Mouse (Mus musculus): ENCODE measurements around the gene Prkch. TPM values are rescaled to one million over a fixed set of nuclear protein-coding genes. Genes with fewer than 3 reads are reported as not detected.

Prkch gene
- polyA plus RNA-seq, 1 experiment: not detected

GRCm38 (mm10) chr12:73590627-73591276 lies 6.2 kb downstream of the Prkch start:
- TF ChIP-seq POLR2A (IDR thresholded peaks at IDR 0.05; ENCODE audit: insufficient read depth, low read depth, low read length) (no peak), CTCF (IDR thresholded peaks at IDR 0.05; ENCODE audit: insufficient read depth, low read depth, low read length) (no peak)
- Histone ChIP-seq H3K4me3 (ENCODE audit: insufficient read depth, low read depth, low read length) (no peak overlapping the region), H3K27ac (ENCODE audit: insufficient read depth, low read depth, low read length) (no peak overlapping the region), H3K4me1 (ENCODE audit: control insufficient read depth, insufficient read depth, low read length) (no peaks in the 10 kb centered on the region)
- whole genome bisulfite sequencing: 94% methylated on average over 15 of the region's 15 CpGs

GRCm38 (mm10) chr12:73591625-73592024 lies 7.0 kb downstream of the Prkch start:
- WGBS: 63% methylated on average over 10 of the region's 11 CpGs

GRCm38 (mm10) chr12:73593021-73593798 lies 8.6 kb downstream of the Prkch start:
- TF ChIP-seq CTCF (IDR thresholded peaks at IDR 0.05; ENCODE audit: insufficient read depth, low read depth, low read length): no peak
- no peak for TF ChIP-seq POLR2A (IDR thresholded peaks at IDR 0.05; ENCODE audit: insufficient read depth, low read depth, low read length)
- no peak overlapping the region for H3K4me3 ChIP-seq (ENCODE audit: insufficient read depth, low read depth, low read length)
- WGBS: 84% methylated on average over 12 of the region's 12 CpGs
- H3K4me1 ChIP-seq (ENCODE audit: control insufficient read depth, insufficient read depth, low read length): no peaks in the 10 kb centered on the region
- no peak overlapping the region for H3K27ac ChIP-seq (ENCODE audit: insufficient read depth, low read depth, low read length)

More at GRCm38 (mm10) chr12:73591625-73592024, 7.0 kb downstream of the Prkch start:
- Histone ChIP-seq H3K4me3 (ENCODE audit: insufficient read depth, low read depth, low read length) (no peak overlapping the region), H3K27ac (ENCODE audit: insufficient read depth, low read depth, low read length) (no peak overlapping the region), H3K4me1 (ENCODE audit: control insufficient read depth, insufficient read depth, low read length) (no peaks in the 10 kb centered on the region)
- no peak for TF ChIP-seq CTCF (IDR thresholded peaks at IDR 0.05; ENCODE audit: insufficient read depth, low read depth, low read length)
- no peak for TF ChIP-seq POLR2A (IDR thresholded peaks at IDR 0.05; ENCODE audit: insufficient read depth, low read depth, low read length)

GRCm38 (mm10) chr12:73594177-73594745 lies 9.7 kb downstream of the Prkch start:
- WGBS: 89% methylated on average over 9 of the region's 9 CpGs
- no peak for TF ChIP-seq POLR2A (IDR thresholded peaks at IDR 0.05; ENCODE audit: insufficient read depth, low read depth, low read length)
- H3K4me3 ChIP-seq (ENCODE audit: insufficient read depth, low read depth, low read length): no peak overlapping the region

GRCm38 (mm10) chr12:73595226-73595625 lies 10.6 kb downstream of the Prkch start:
- TF ChIP-seq POLR2A (IDR thresholded peaks at IDR 0.05; ENCODE audit: insufficient read depth, low read depth, low read length): no peak
- TF ChIP-seq CTCF (IDR thresholded peaks at IDR 0.05; ENCODE audit: insufficient read depth, low read depth, low read length): no peak
- Histone ChIP-seq H3K4me1 (ENCODE audit: control insufficient read depth, insufficient read depth, low read length) (no peaks in the 10 kb centered on the region), H3K27ac (ENCODE audit: insufficient read depth, low read depth, low read length) (no peak overlapping the region), H3K4me3 (ENCODE audit: insufficient read depth, low read depth, low read length) (no peak overlapping the region)
- WGBS: 85% methylated on average over 8 of the region's 8 CpGs

More at GRCm38 (mm10) chr12:73594177-73594745, 9.7 kb downstream of the Prkch start:
- Histone ChIP-seq H3K27ac (ENCODE audit: insufficient read depth, low read depth, low read length) (no peak overlapping the region), H3K4me1 (ENCODE audit: control insufficient read depth, insufficient read depth, low read length) (no peaks in the 10 kb centered on the region)

GRCm38 (mm10) chr12:73598241-73598640 lies 13.6 kb downstream of the Prkch start:
- 55% methylated on average over 6 of the region's 6 CpGs for WGBS
- no peak overlapping the region for H3K27ac ChIP-seq (ENCODE audit: insufficient read depth, low read depth, low read length)

GRCm38 (mm10) chr12:73600457-73600856 lies 15.9 kb downstream of the Prkch start:
- TF ChIP-seq POLR2A (IDR thresholded peaks at IDR 0.05; ENCODE audit: insufficient read depth, low read depth, low read length) (no peak), CTCF (IDR thresholded peaks at IDR 0.05; ENCODE audit: insufficient read depth, low read depth, low read length) (no peak)
- no peak overlapping the region for H3K4me3 ChIP-seq (ENCODE audit: insufficient read depth, low read depth, low read length)
- no peaks in the 10 kb centered on the region for H3K4me1 ChIP-seq (ENCODE audit: control insufficient read depth, insufficient read depth, low read length)
- no peak overlapping the region for H3K27ac ChIP-seq (ENCODE audit: insufficient read depth, low read depth, low read length)
- WGBS: 81% methylated on average over 4 of the region's 4 CpGs

More at GRCm38 (mm10) chr12:73598241-73598640, 13.6 kb downstream of the Prkch start:
- Histone ChIP-seq H3K4me1 (ENCODE audit: control insufficient read depth, insufficient read depth, low read length) (no peaks in the 10 kb centered on the region), H3K4me3 (ENCODE audit: insufficient read depth, low read depth, low read length) (no peak overlapping the region)
- TF ChIP-seq POLR2A (IDR thresholded peaks at IDR 0.05; ENCODE audit: insufficient read depth, low read depth, low read length) (no peak), CTCF (IDR thresholded peaks at IDR 0.05; ENCODE audit: insufficient read depth, low read depth, low read length) (no peak)

GRCm38 (mm10) chr12:73602974-73603373 lies 18.4 kb downstream of the Prkch start:
- Histone ChIP-seq H3K4me3 (ENCODE audit: insufficient read depth, low read depth, low read length) (no peak overlapping the region), H3K27ac (ENCODE audit: insufficient read depth, low read depth, low read length) (no peak overlapping the region), H3K4me1 (ENCODE audit: control insufficient read depth, insufficient read depth, low read length) (no peaks in the 10 kb centered on the region)
- 90% methylated on average over 7 of the region's 7 CpGs for WGBS
- TF ChIP-seq POLR2A (IDR thresholded peaks at IDR 0.05; ENCODE audit: insufficient read depth, low read depth, low read length) (no peak), CTCF (IDR thresholded peaks at IDR 0.05; ENCODE audit: insufficient read depth, low read depth, low read length) (no peak)

- no peak overlapping the region for H3K4me3 ChIP-seq (ENCODE audit: insufficient read depth, low read depth, low read length)
- no peak overlapping the region for H3K27ac ChIP-seq (ENCODE audit: insufficient read depth, low read depth, low read length)
- WGBS: 91% methylated on average over 6 of the region's 6 CpGs
- TF ChIP-seq POLR2A (IDR thresholded peaks at IDR 0.05; ENCODE audit: insufficient read depth, low read depth, low read length) (no peak), CTCF (IDR thresholded peaks at IDR 0.05; ENCODE audit: insufficient read depth, low read depth, low read length) (no peak)
- no peaks in the 10 kb centered on the region for H3K4me1 ChIP-seq (ENCODE audit: control insufficient read depth, insufficient read depth, low read length)
Measured at GRCm38 (mm10) chr12:73603653-73604052, 19.1 kb downstream of the Prkch start.
